Mouse (Mus musculus) testis, adult 2 months (tissue): ENCODE measurements around the gene Rbl1.

Experiments
- CTCF ChIP-seq: fragments of 200-500 bp; IDR thresholded peaks from 2 replicates; pipeline ENCODE4 v1.5.1; 2012; ENCODE audit warnings: low read depth, mild to moderate bottlenecking, inconsistent platforms, low read length, moderate library complexity; ENCODE audit not compliant: control insufficient read depth, insufficient read depth, insufficient replicate concordance
- POLR2A ChIP-seq: fragments of 200-500 bp; IDR thresholded peaks from 2 replicates; pipeline ENCODE4 v1.6.1; 2012; ENCODE audit warnings: low read depth, mild to moderate bottlenecking, inconsistent platforms, low read length, moderate library complexity; ENCODE audit not compliant: control insufficient read depth

DNA sequence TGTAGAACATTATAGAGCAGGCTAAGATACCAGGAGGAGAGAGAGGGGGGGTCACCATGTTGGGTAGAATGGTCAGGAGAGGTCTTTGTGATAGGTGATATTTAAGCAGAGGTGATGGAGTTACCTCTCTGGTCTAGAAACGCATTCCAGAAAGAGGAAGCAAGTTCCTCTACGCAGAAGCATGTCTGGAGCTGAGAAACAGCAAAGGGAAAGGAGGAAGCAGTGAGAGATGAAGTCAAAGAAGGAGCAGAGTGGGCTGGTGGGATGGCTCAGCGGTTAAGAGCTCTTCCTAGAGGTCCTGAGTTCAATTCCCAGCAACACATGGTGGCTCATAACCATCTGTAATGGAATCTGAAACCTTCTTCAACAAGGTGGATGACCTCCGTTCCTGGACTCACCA lies 62.4 kb downstream of the Rbl1 start:
- TF ChIP-seq CTCF (no peak), POLR2A (no peak)
